Mouse (Mus musculus) heart, postnatal 10 days (tissue): Measurements from ENCODE around the gene Fam178b. TPM values are rescaled to one million over a fixed set of nuclear protein-coding genes. Genes with fewer than 3 reads are reported as not detected.
"Not testable (repeated sequence)": the region's sequence is repeated elsewhere in the genome, so short reads cannot be mapped to it uniquely, and the experiment has no call there.

Experiments
- DNase-seq, 2 experiments: peaks; one replicate each; pipeline ENCODE4 v3.0.0; 2021
- intact Hi-C: fragments of 180-260 bp; cut with DNase I; formaldehyde crosslinking; loops from one replicate; pipeline ENCODE4 v1.15.1; 2025
- total RNA-seq, 2 experiments: library from RNA; stranded (reverse); gene quantifications; 2 replicates each; pipeline ENCODE4 v1.2.3; 2021

Fam178b gene
- total RNA-seq, 2 experiments from 2014 or later: 0.60 to 1.2 TPM

DNA sequence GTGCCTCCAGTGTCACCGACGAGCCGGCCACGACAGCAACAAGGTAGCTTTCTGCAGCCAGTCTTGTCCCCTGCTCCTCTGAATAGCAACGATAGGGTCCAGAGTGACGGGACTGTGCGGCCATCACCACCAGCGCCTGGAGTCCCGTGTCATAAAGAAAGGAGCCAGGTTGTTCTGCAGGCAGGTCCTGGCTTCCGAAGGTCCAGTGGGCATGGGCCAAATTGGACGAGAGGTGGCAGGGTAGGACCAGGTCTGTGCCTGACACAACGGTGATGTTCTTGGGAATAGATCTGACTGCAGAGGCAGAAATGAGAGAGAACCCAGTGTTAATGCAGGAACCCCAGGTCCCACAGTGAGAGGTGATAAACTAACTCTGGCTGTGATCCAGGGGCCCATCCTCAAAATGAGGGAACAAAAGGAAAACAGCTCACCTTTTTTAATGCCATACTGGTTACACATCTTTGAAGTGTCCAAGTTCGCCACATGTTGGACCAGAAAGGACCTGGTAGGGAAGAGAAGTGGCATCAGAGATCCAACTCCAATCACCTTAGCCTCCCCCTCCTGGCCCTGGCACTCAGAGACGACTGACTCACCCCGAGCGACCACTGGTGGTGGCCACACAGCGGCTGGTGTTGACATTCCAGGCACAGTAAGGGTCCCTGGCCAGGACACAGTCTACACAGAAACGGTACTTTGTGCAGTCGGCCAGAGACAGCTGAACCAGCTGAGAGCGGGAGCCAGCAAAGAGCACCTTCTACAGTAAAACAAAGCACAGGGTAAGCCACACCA lies 132.7 kb downstream of the Fam178b start:
- intact Hi-C loops: no loop called here
- DNase-seq: no peak

DNA sequence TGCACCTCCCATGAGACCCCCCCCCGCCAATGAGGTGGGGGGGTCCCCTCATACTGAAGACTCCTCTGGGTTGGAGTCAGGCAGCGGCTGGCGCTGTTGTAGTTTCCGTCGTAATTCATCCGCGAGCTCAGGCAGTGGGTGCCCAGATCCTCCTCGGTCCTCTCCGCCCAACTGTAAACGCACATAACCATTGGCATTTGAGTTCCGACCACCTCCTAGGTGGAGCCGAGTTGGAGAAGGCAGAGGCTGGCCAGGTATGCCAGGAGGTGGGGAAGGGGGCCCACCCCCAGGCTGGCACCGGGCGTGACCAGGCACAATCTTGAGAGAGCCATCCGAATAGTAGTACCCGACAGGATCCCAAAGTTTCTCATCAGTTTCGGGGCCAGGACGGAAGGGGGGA lies 133.5 kb downstream of the Fam178b start:
- DNase-seq: no peak
- intact Hi-C loops: no loop called here

DNA sequence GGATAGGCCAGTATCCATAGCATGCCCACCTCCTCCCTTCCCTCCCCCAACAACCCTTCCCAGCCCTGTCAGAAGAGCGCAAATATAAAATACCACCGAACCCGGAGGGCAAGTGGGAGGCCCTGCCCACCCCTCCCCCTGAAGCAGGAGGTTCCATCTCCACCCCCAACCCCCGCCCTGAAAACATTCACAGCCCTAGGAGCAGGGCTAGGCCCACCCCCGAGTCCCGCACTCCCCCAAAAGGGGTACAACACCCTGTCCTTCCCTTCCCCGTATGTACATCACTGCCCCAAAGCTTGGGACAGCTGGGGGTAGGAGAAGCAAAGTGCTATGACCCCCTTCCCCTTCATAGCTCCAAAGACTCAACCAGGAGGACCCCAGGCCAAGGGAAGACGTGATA lies 134.2 kb downstream of the Fam178b start:
- intact Hi-C loops: no loop called here
- DNase-seq: no peak

DNA sequence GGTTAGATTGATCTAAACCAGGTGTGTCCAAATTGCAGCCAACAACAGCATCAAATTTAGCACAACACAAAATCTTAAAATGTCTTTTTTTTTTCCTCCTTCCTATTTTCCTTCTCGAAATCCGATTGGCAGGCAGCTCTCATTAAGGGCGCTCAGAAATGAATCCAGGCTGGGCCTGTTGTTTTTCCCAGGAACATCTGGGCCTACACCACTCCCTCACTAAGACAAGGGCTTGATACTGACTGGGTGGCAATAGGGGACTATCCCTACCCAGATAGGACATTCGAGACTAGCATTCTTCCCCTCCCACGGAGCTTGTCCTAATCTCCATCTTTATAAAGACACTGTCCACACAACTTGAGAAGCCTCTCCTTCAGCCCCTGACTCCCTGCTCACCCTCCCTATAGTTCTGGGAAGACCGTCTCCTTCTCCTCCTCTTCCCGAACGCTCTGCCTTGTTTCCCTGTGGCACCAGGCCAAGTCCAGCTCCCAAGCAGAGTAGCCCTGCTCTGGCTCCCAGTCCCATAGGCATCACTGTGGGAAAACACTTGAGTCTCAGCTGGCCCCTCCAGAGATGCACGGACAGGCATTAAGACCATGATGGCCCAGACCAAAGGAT lies 134.9 kb downstream of the Fam178b start:
- peak in 1 of 2 experiments; percentile 73 for DNase-seq
- intact Hi-C loops: loop anchor here (1.0 to 2.0 kb wide), 4 partner anchors 87 to 197 kb away; no protein-coding TSS in a partner anchor

DNA sequence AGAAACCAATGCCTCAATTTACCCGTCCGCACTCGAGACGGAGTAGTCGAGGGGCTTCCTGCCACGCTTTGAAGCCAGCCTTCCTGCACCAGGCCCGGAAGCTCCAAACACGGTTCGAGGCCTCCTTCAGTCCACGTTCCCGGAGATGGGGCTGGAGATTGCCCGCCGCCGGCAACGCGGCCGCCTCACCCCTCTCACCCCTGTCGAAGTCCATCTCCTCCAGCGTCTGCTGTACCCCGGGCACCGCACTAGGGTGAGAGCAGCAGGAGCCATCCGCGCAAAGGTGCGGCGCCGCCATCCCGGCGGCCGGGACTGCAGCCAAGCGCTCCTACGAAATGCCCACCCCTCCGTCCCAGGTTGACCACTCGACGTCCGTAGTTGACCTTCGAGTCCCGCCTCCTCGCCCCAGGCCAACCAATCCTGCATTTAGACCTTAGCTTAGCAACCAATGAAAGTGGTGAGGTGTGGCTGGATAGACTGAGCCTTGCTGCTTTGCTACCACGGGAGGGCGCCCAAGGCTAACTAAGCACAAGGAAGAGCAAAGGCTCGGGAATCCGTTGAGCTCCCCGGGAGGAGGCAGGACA lies 136.0 kb downstream of the Fam178b start, which contains the start of gene Ankrd39:
Gene Ankrd39 (minus strand): TSS at position 558 of the 584 bp plus-strand sequence.
- DNase-seq: peak; percentile 99
- intact Hi-C loops: loop anchor here (1.0 to 2.0 kb wide), 4 partner anchors 88 to 198 kb away; no protein-coding TSS in a partner anchor

DNA sequence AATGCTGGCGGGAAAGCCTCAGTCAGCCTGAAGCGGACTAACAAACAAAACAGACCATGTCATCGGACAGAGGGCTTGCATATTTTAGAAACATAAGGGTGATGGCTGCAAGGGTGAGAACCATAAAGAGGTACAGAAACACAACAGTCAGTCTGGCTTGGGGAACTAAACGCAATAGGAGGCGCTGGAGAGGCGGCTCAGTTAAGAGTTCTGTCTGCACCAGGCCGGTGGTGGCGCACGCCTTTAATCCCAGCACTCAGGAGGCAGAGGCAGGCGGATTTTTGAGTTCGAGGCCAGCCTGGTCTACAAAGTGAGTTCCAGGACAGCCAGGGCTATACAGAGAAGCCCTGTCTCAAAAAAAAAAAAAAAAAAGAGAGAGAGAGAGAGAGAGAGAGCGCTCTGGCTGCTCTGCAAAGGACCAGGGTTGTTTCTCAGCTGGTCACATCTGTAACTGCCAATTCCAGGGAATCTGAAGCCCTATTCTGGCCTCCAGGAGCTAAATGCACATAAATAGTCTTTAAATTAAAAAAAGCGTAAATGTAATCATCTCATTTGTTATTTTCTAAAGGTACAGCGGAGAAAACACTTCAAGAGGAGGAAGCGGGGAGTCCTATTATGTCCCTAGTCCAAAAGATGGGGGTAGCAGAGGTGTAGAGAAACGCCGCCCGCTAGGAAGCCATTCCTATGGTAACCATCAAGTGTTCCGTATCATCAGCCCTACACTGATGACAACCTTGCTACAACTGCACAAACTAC lies 137.0 kb downstream of the Fam178b start:
- intact Hi-C loops: loop anchor here (2.0 kb wide), 1 partner anchor 199 kb away; no protein-coding TSS in a partner anchor
- no peak for DNase-seq

DNA sequence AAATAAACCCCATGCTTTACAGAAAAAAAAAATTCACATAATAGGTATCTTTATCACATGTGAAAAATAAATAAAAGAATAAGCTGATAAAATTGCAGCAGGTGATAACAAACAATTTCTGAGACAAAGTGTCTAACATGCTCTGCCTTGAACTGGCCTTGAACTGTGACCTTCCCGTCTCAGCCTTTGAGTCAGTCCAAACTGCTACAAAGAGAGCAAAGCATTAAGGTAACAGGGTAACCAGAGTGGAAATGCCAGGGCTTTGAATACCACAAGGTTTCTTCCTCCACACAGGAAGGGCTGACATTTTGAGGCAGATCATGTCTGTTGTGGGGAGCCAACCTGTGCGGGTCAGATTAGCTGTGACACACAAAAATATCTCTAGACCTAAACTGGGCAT lies 137.6 kb downstream of the Fam178b start:
- no peak for DNase-seq
- intact Hi-C loops: no loop called here

DNA sequence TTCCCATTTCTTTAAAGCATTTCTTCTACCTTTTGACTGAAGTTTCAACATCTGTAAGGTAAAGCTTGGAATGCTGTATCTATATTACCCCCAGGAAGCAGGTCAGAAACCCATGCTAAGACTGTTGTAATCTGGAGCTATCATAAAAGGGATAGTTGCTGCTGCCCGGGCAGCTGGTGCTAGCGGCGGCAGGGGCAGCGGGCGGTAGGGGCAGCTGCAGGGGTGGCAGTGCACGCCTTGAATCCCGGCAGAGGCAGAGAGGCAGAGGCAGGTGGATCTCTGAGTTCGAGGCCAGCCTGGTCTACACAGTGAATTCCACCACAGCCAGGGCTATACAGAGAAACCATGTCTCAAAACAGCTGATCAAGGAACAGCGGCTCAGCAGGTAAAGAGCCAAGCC lies 140.1 kb downstream of the Fam178b start:
- no peak for DNase-seq
- intact Hi-C loops: no loop called here

DNA sequence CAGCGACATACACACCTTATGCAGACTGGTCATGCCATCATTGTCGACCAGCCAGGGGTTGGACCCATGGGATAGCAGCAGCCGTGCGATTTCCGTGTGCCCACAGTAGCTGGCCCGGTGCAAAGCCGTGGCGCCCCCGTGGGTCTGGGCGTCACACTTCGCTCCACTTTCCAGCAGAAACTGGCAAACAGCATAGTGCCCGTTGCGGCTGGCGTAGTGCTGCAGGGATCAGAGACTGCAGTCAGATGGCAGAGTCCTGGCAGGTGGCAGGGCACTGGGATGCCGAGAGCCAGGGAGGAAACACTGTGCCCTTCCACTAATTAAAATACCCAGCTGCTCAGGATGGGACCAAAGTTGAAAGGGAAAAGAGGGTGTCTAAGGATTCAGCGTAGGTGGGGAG lies 141.1 kb downstream of the Fam178b start:
- intact Hi-C loops: no loop called here
- no peak for DNase-seq

DNA sequence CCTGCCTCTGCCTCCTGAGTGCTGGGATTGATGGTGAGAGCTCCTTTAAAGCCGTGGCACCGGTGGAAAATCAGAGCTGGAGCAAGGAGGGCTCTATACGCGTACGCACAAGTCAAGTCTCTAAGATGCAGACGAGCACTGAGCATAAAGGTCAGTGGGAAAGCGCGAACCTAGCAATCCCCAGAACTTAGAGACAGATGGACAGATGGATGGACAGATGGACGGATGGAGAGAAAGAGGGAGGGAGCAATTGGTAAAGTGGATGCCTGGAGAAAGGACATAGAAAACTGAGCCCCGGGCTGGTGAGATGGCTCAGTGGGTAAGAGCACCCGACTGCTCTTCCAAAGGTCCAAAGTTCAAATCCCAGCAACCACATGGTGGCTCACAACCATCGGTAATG lies 142.2 kb downstream of the Fam178b start:
- DNase-seq: no peak
- intact Hi-C loops: no loop called here

DNA sequence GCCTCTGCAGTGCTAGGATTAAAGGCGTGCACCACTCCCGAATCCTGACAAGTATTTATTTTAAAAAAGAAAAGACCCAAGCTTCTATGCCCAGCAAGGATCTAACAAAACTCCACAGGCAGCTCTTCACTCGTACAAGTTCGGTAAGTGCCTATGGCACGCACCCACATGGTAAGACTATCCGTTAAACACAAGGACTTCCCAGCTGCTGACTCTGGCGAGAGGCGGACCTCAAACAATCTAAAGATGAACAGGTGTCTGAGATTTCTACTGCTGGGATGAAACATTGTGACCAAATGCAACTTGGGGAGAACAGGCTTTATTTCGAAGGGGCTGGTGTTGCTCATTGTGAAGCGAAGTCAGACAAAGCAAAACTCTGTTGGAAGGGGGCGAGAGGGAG lies 142.9 kb downstream of the Fam178b start:
- no peak for DNase-seq
- intact Hi-C loops: no loop called here

DNA sequence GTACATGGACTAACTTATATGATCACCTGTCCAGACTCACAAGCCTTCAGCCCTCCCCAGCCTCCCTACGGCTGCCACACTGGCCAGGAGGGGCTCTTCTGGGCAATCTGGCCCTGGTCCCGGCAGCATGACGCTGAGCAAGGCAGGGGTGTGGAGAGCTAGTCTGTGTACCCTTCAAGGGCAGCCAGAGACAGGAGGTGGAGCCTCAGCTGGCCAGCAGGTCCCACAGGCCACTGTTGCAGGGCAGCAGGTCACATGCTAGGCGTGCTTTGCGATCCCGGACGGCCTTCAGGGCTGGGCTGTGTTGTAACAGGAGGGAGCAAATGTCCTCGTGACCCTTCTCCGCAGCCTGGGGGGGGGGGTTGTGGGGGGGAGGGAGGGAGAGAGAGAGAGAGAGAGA lies 143.8 kb downstream of the Fam178b start, which contains the start of gene Gm42417:
Gene Gm42417 (minus strand): TSS at position 244 of the 400 bp plus-strand sequence.
- peak; percentile 90 to 92 for DNase-seq
- intact Hi-C loops: no loop called here

DNA sequence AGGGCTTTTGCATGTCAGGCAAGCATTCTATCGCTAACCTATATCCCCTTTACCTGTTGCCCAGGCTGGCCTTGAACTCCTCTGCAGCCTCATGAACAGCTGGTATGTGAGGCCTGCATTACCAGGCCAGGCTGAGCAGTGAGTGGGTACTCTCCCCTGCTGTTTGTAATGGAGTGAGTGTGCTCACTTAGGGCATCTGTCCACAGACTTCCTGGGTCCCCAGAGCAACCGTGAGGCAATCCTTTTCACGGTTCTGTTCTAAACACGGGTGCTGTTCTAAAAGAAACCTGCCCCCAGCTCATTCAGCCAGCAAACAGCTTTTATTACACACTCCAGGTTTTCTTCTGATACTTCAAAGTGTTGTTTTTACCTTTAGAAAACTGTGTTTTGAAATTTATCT lies 144.3 kb downstream of the Fam178b start:
- DNase-seq: no peak
- intact Hi-C loops: no loop called here

DNA sequence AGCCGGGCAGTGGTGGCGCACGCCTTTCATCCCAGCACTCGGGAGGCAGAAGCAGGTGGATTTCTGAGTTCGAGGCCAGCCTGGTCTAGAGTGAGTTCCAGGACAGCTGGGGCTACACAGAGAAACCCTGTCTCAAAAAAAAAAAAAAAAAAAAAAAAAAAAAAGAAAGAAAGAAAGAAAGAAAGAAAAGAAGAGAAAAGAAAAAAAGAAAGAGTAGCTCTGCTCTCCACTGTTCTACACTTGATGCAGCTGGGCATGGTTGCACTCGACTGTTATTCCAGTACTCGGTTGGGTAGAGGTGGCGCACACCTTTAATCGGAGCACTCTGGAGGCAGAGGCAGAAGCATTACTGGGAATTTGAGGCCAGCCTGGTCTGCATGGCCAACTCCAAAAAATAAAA lies 146.2 kb downstream of the Fam178b start, which contains the start of gene Ankrd23:
Gene Ankrd23 (minus strand): TSS at position 101 of the 400 bp plus-strand sequence.
- intact Hi-C loops, DNase-seq: not testable (repeated sequence)

DNA sequence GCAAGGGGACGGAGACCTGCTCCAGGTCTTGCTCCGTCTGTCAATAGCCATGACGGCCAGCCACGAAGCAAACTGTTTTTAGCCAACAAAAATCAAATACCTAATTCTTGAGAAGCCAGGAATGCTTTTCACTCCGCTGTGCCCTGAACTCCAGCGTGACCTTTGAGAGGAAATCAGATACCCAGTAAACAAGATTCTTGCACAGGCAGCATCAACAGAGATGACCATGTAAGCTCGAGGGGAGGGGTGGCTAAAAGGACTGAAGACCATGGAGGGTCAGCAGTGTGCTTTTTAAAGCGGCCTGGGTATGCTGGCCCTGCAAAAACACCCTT lies 146.6 kb downstream of the Fam178b start:
- DNase-seq: no peak
- intact Hi-C loops: no loop called here

DNA sequence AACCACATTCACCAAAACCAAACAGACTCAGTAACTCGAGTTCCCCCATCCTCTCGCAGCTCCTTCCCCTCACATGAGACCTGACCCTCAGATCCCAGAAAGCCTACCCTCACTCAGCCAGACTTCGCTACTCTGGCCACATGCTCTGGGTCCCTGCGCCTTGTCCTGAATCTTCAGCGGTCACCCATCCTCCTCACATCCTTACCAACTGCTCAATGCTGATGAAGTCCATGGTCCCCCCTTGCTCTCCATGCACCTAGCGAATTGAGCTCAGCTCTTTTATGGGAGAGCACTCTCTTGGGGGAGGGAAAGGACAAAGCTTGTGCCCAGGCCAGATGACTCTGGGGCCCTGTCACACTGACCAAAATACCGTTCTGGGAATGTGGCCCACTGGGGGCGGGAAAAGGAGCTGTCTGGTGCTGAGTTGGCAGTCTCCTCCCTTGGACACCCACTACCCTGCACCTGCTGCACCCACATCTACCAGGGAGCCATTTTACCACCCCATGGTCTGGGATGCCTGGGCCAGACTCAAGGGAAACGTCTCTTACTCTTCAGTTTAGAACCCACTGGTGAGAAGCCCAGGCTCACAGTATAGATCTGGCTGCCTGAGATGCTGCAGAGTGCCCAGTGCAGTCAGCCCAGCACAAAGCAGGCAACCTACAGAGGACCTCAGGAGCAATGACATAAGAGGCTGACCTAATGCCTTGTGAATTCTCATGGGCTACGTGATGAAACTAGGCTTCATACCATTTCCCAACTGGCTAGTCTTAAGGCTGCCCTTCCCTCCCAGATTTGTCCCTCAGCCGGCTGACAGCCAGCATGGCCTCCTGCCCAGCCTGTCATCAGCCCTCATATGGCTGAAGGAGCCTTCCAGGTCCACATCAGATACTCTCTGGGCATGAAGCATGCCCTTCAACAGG lies 147.2 kb downstream of the Fam178b start:
- DNase-seq: peak; percentile 89 to 91
- intact Hi-C loops: no loop called here

DNA sequence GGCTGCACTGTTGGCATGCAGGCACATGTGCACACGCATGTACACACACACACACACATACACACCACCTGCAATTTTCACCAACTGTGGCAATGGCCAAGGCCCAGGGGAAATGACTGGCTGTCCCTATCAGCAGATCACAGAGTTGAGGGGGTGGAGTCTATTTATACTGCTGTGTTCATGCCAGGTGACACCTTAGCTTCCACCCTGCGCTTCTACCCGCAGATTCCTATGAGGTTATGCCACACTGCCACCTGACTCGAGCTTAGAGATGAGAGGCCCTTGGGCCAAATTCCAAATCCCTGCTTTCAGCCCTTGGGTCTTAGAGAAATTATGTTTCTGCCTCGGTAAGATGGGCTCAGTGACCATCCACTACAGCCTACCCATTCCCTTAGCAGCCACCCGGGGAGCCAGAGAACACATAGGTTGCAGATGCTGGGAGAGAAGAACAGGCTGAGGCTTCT lies 148.4 kb downstream of the Fam178b start:
- peak; percentile 73 to 75 for DNase-seq
- intact Hi-C loops: no loop called here

DNA sequence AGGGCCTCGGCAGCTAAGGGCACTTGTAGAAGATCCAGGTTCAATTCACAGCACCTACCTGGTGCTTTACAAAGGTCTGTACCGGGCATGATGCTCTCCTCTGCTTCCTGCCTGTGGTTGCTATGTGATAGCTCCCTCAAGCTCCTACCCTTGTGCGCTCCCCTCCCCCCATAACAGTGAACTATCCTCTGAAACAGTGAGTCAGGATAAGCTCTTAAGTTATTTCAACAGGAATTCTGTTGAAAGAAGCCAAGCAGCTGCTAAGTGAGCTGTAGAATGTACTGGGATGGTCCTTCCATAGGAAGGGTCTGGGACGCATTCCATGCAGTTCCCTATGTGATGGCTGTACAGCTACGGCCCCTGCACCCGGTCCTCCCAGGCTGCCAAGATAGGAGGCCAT lies 149.4 kb downstream of the Fam178b start:
- DNase-seq: no peak
- intact Hi-C loops: no loop called here

DNA sequence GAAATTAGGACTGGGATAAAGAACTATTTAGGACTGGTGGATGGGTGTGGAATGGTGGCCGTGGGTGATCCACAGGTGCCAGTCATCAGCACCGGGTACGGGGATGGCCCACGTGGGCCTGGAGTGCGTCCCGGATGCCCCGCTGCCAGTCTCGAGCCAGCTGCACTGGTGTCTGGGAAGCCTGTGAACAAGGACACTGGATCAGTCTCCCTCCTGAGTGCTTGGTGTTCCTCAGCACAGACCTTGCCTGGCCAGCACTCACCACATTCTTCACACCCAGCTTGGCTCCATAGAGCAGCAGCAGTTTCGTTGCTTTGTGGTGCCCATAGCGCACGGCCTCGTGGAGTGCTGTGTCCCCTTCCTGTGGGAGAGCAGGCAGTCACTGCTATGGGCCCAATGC lies 151.5 kb downstream of the Fam178b start:
- no peak for DNase-seq
- intact Hi-C loops: no loop called here

DNA sequence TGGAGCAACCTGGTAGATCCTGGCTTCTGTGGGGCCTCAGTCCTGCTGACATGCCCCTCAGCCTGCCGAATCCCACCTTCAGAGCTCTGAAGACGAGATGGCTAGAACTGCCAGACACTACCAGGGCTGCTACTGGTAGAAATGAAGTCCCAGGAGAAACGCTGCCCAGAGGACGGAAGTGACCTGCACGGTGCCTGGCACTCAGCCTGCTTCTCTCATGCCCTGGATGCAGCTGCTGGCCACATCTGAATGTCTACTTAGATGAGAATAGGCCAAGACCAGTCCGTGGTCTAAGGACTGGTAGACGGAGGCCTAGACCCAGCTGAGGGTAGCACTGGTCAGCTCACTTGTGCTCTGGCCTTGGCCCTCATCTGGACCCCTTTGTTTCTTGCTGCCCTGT lies 152.0 kb downstream of the Fam178b start:
- intact Hi-C loops: no loop called here
- no peak for DNase-seq
